Mouse (Mus musculus) megakaryocyte, embryonic 14.5 days (primary cell): ENCODE measurements at regions not wholly inside any gene's neighbourhood (a gene's known extent, or its start where the extent isn't known, plus 50 kb on each side); places are given as distances from the start of the nearest gene placed in this dataset.

Experiments used
- FLI1 ChIP-seq: IDR thresholded peaks from 2 replicates; pipeline ENCODE4 v1.6.1; 2012; ENCODE audit warnings: low read length, inconsistent platforms, mixed read lengths
- GATA1 ChIP-seq: IDR thresholded peaks from 3 replicates; pipeline ENCODE4 v1.6.1; 2012; ENCODE audit warnings: mixed read lengths, low read length, inconsistent platforms, borderline replicate concordance

DNA sequence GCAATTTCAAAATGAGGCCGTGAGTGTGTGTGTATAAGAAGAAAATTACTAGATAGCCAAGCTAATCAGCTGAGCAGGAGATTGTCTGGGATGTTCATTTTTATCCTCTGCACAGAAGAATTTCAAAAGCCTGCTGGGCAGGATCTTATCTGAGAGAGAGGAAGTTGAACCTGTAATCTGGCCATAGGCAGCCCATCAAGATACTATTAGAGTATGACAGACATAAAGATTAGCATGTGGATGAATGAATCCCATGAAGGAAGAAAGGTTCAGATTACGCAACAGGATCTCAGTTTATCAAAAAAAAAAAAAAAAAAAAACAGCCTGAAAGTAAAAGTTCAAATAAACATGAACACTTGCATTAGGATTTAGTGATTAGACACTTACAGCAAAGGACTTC lies 317.3 kb upstream of the C030005K15Rik start:
- TF ChIP-seq GATA1 (no peak), FLI1 (no peak)
